Mouse (Mus musculus) kidney, postnatal 4 days (tissue): ENCODE measurements around the gene Rab36.
A peak's percentile ranks its signal among the peaks of the same experiment; 100 is the strongest.

Experiments used
- DNase-seq, 2 experiments: peaks; one replicate each; pipeline ENCODE4 v3.0.0; 2021; ENCODE audit warnings: mixed read lengths in 2 of 2

Gene Rab36

DNA sequence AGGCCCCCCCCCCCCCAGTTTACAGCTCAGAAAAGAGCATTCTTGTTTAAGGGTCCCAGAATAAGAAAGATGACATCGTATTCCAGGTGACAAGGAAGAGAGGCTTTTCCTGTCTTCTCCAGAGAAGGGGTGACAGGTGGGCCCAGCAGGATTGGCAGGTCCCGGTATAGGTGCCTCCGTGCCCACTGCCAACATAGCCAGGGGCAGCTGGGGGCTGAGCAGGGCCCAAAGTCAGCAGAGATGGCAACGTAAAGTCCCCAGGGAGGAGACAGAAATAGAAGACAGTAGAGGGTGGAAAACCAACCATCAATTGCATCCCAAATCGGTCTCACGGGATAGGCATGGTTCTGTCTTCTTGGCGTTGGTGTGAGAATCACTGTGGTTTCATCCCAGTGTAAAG lies 11.9 kb downstream of the Rab36 start:
- no peak for DNase-seq

DNA sequence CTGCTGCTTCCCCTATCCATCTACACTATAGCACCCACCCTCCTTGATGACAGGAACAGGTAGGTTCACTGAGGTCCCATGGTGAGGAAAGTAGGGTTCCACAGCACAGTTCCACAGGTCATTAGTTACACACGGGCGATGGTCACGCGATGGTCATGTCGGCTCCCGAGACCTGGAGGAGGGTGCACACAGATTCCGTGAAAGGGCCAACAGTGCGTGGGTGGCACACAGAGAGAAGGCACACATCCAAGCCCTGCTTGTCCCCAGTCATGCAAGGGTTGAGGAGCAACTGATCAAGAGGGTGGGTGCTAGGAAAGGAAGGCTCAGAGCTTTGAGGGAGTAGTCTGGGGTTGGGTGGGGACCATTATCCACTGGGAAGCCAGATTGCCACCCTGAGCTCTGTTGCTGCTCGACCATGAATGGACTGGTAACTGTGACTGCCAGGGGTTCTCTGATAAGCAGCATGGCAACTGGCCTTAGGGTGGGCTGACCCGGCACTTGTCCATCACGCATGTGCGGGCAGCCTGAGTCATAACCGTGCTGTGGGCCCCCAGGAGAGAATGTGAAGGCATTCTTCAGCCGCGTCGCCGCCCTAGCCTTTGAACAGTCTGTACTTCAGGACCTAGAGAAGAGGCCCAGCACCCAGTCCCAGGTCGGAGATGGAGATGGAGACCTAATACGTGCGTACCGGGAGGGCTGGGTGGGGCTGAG lies 14.7 kb downstream of the Rab36 start:
- no peak for DNase-seq

DNA sequence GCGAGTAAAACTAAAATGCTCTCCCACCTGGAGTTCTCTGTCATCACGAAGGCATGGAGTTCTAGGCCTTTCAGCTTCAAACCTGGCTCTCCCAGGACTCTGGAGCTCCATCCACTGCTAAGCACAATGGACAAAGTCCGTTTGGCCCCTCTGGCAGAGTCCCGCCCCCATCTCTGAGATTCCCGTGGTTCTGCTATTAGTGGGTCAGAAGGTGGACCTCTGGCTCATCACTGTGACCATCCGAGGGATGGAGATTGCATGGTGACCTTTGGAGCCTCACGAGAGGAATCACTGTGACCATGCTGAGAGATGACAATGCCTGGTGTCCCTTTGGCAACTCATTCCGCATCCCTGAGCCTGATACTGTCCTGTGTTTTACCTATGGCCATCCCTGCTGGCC lies 16.0 kb downstream of the Rab36 start:
- DNase-seq, result no peak

DNA sequence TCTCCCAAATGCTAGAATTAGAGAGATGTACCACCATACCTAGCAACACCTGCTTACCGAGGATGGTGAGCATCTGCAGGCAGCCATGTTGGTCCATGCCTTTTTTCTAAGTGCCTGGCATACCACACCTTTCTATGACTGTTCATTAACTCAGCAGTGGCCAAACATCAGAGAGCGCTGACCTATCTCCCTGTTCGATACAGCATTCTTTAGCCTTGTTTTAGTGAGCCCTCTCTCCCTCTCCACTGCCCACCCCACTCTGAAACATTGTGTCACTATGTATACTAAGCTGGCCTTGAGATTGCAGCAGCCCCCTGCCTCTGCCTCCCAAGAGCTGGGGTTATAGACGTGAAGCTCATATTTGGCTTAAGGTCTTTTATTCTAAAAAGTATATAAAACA lies 16.8 kb downstream of the Rab36 start:
- no peak for DNase-seq

DNA sequence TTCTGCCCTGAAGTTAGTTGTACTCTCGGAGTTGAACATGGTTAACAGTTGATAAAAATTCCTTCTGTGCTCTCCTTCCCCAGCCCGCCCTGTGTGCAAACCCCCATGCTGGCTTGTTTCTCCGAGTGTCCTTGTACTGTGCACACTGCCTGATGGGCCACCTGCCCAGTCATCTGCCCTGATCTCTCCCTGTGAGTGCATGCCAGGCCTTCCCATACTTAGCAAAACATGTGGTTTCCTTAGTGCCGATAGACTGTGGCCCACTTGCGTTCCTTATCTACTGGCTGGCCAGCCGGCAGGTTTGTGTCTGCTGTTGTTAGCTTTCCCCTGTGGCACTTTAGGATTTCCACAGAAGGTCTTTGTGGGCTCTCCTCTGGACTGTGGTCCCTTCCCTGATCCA lies 17.3 kb downstream of the Rab36 start:
- DNase-seq, result no peak

DNA sequence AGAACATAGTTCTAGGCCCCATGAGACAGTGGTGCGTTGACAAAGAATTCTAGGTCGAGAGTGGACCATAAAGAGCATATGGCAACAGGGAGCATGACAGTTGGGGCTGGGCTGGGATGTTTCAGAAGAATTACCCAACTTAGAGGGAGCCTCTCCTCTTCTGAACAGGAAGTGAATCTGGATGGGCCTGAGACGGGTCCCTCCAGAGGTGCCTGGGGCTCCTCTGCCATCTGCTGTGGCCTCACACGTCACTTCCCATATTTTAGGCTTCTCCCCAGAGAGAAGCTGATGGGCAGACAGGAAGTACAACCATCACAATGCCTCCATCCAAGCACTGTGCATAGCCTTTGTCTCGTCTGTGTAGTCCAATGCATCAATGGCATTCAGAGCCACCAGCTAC lies 18.8 kb downstream of the Rab36 start:
- no peak for DNase-seq

DNA sequence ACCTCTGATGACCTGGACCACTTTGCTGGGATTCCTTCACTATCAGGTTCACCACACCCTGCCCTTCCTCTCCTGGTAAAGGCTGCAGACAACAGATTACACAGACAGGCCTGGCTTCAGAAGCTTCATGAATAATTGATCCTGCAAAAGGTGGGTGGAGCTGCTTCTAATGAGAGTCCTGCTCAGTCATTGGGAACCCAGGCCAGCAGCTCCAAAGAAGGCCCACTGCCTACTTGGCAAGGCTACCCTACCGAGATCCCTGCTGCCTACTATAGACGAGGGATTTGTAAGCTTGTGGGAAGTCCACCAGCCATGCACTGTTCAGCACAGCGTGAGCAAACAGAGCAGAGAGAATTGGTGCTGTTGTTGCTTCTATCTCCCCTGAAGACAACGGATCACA lies 19.4 kb downstream of the Rab36 start:
- no peak for DNase-seq

DNA sequence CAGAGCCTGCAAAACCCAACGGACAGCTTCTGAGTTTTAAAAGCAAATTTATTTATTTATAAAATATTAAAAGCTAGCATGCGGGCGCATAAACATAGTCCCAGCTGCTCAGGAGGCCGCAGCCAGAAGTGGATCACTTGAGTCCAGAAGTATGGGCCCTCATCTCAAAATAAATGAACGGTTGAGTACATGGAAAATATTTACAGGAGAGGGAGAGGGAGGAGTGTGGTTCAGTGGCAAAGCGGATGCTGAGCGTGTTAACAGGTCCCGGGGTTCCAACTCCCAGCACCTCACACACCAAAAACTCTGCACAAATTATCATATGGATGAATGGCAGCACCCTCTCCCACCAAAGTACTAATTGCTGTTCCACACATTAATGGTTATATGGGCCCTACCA lies 21.5 kb downstream of the Rab36 start:
- no peak for DNase-seq

DNA sequence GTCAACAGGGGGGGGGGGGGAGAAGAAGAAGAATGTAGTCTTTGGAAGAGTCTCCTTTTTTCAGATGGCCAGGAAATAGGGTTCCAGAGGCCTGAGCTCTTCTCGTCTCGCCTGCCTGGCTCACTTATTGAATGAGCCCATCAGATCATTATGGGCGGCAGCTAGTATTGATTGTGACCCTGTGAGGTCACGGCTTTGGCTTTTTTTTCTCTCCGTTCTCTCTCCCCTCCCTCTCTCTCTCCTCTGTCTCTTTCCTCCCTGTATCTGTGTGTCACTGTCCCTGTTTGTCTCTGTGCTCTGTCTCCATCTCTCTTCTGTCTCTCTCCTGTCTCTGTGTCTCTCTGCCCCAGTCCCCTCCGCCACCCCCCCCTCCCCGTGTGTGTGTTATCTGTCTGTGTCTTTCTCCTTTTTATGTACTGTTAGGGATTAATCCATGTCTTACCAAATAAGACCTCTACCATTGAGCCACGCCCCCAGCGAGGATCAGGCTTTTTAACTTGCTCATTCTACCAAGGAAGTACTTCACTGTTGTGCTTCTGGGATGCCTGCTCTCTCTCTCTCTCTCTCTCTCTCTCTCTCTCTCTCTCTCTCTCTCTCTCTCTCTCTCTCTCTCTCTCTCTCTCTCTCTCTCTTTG lies 22.0 kb downstream of the Rab36 start:
- peak; percentile 58 to 69 for DNase-seq

DNA sequence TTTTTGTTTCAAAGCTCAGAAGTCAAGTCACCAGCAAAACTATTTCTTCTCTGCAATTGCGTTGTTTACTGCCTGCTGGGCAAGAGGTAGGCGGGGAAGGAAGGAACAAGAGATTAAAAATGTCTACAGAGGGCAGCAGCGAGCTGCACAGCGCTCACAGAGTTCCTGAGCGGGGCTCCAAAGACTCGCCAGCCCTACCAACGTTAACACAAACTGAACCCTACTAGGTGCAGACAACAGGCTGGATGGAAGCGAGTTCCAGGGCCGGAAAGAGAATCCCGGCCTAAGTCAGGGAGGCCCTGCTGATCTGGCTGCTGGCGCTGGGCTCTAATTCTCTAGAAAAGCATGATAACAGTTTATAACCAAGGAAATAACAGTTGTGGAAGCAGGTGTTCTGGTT lies 22.5 kb downstream of the Rab36 start:
- DNase-seq, result peak; percentile 76 to 82

DNA sequence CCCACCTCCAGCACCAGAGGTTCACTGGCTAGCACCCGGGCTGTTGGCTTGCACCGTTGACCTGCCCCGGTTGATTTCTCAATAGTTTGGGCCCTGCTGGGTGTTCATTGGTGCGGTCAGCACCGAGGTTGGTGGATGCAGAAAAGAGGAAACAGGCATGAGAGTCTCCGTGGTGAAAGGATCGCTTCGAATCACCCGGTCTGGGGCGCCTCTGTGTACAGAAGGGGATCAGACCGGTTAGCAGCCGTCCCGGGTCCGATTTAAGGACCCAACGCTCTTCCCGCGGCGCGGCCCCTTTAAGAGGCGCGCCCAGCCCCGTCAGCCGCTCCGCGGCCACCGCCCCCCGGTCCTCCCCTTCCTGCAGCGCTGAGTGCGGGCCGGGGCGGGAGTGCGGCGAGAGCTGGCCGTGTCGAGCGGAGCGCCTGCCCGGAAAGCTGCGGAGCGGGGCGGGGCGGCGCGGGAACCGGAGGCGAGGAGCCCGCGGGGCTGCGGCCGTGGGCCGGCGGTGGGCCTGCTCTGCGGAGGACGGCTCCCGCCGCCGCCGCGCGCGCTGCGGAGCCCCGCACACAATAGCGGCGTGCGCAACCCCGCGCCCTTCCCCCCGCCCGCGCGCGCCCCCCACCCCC lies 23.5 kb downstream of the Rab36 start, which contains the start of gene Bcr:
TSS of gene Bcr (plus strand) at position 376 of the 626 bp plus-strand sequence.
- peak; percentile 83 to 89 for DNase-seq

DNA sequence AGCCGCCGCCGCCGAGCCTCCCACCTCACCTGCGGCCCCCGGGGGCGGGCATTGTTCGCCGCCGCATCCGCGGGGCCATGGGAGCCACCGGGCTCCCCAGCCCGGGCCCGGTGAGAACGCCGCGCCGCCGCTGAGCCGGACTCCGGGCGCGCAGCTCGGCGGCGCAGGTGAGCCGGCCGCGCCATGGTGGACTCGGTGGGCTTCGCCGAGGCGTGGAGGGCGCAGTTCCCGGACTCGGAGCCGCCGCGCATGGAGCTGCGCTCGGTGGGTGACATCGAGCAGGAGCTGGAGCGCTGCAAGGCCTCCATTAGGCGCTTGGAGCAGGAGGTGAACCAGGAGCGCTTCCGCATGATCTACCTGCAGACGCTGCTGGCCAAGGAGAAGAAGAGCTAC lies 24.0 kb downstream of the Rab36 start:
- peak in 1 of 2 experiments; percentile 60 for DNase-seq

DNA sequence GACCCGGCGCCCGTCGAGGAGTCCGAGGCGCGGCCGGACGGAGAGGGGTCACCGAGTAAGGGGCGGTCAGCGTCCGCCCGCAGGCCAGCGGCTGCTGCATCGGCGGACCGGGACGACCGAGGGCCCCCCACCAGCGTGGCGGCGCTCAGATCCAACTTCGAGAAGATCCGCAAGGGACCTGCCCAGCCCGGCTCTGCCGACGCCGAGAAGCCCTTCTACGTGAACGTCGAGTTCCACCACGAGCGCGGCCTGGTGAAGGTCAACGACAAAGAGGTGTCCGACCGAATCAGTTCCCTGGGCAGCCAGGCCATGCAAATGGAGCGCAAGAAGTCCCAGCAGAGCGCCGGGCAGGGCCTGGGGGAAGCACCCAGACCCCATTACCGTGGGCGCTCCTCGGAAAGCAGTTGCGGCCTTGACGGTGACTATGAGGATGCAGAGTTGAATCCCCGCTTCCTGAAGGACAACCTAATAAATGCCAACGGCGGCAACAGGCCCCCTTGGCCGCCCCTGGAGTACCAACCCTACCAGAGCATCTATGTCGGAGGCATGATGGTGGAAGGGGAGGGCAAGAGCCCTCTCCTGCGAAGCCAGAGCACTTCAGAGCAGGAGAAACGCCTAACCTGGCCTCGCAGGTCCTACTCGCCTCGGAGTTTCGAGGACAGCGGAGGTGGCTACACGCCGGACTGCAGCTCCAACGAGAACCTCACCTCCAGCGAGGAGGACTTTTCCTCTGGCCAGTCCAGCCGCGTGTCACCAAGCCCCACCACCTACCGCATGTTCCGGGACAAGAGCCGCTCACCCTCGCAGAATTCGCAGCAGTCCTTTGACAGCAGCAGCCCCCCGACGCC lies 24.7 kb downstream of the Rab36 start:
- peak; percentile 44 to 61 for DNase-seq

DNA sequence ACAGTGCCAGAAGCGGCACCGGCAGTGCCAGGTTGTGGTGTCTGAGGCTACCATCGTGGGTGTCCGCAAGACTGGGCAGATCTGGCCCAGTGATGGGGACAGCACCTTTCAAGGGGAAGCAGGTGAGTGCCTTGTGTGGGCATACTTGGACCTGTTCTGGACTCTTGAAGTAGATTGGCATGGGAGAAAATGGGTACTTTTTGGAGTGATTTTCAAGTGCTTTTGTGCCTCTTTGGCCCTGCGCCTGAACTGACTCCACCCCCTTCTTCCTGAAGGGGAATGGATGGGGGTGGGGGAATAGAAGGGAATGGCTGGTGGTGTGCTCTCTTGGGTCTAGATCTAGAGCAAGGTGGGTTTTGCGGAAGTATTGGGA lies 25.3 kb downstream of the Rab36 start:
- peak; percentile 40 to 49 for DNase-seq

DNA sequence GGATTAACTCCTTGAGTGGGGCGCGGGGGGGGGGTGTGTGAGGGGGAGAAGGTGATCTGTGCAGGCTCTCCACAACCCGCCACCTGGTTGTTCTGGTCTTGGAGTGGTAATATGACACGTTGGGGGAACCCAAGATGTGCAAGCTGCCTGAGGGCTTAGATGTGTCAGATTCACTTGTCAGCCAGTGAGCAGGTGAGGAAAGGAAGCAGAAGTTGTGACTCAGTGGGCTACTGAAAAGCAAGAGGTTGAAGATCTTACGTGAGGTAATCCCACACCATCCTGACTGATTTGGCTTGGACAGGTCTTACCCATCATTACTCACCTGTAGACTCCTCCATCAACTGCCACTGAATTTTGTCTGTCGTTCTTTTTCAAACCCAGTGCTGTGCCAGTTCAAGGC lies 25.8 kb downstream of the Rab36 start:
- DNase-seq, result no peak

DNA sequence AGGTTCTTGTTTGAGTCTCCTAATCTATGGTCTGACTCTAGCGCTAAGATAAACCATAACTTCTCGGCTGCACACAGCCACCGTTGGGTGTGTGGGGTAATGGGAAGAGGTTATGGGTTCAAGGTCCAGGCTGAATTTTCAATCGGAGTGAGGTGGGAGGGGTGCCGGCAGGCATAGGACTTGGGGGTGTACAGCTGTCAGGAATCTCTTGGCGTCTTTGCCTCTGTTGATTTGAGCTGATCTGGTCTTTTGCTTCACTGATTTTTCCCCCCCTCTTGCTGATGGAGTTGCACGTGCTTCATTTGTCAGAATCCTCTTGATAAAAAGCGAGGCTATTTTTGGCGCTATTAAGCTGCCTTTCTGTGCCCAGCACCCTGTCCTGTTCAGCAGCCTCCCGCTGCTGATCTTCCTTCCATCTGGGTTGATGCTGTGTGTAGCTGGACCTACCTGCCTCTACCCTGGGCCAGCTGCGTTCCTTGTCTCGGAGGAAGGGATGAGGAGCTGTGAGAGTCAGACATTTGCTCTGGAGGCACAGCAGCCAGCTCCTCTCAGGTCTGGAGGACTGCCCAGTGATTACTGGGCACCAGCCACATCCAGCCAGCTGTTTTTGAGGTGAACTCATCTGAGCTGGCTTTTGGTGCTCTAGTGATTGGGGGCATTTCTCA lies 26.6 kb downstream of the Rab36 start:
- DNase-seq, result no peak

DNA sequence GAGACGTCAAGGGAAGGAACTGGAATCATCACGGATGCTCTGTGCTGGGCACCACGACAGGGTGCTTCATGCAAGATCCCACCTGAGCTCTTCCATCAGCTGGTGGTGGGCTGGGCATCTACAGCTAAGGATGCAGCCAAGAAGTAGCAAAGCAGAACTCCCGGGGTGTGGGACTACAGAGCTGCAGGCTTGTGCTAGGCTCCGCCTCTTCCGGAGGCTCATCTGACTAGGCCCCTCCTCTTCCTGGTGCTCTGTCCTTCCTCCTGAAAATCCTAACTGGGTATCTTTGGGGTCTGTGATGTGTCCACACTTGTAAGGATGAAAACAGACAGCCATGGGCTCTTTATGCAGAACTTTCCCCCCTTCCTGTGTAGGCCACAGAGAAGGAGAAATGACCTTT lies 28.8 kb downstream of the Rab36 start:
- DNase-seq, result no peak

DNA sequence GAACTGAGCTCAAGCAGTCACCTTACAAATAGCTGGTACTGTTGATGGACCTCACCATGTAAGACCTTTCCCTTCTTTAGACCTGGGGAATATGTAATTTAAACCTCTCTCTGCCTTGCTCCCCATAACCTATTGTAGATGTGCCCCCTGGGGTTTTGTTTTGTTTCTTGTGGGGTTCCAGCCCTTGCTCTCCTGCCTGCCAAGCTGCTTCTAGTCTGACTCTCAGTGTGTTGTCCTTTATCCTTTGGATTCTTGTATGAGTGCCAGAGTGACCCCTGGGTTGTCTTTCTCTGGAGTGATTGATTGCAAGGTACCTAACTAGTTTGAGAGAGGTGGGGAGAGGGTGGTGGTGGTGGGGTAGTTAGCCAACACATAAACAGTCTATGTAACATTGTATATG lies 30.6 kb downstream of the Rab36 start:
- DNase-seq, result no peak

DNA sequence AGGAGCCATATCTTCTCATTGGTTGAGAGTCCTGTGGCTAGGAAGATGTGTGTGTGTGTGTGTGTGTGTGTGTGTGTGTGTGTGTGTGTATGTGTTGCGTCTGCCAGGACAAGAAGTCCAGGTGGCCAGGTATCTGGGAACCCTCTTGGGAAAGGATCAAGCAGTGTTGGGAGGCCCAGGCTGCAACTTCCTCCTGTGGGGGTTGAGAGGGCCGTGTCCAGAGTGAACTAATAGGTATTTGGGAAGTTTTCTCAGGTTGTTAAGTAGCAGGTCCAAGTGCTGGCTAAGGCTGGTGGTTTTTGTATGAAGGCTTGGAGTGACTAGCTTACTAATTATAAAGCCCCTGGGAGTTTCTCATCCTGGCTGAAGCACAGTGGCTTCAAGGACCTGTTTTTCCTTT lies 31.2 kb downstream of the Rab36 start:
- no peak for DNase-seq

DNA sequence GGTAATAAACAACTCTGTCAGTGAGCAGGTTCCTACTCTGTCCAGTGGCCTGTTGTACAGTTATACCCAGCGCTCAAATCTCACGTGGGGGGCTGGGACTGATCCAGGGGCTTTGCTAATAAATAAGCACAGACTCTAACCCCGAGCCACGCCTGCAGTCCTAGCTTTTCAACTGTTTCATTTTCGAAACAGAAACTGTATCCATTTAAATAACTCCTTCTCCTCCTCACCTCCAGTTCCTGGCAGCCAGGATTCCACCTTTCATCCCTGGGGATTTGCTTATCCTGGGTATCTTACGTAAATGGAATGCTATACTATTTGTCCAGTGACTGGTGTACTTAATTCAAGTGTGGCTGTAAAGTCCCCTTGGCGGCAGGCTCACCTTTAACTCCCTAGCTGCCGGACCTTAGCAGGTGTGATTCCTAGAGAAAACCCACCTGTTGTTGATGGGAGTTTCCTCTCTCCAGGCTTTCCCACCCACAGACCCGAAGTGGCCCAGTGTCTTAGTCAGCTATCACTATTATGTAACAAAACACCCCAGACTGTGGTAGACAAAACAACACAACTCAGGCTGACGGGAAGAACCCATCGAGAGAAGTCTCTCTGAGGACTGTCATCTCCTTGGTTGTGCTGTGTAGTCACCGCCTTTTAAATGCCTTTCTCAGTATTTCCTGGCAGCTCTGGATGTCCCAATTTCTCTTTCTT lies 31.9 kb downstream of the Rab36 start:
- DNase-seq, result peak in 1 of 2 experiments; percentile 18

DNA sequence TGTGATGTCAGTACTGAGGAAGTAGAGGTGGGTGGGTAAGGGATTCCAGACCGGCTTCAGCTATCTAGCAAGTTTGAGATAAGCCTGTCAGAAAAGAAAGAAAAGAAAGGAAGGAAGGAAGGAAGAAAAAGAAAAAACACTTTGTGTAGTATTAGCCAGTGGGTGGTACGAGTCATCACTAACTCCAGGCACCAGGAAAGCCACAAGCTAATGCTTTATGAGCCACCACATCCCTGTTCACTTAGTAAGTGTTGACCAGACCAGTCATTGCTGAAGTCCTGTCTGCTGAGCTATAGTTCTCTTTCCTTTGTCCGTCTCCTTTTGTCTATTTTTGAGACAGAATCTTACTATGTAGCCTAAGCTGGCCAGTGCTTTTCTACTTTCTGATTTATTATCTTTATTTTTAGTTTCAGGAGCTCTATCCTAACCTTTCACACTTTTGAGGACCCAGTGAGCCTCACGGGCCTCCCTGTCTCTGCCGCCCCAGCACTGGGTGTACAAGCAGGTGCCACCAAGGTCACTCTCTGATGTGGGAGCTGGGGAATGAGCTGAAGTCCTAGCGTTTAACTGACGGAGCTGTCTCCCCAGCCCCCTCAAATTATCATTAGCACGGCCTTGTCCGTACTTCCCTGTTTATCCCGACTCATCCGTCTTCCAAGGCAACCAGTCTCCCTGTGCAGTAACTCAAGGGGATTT lies 33.6 kb downstream of the Rab36 start:
- no peak for DNase-seq

DNA sequence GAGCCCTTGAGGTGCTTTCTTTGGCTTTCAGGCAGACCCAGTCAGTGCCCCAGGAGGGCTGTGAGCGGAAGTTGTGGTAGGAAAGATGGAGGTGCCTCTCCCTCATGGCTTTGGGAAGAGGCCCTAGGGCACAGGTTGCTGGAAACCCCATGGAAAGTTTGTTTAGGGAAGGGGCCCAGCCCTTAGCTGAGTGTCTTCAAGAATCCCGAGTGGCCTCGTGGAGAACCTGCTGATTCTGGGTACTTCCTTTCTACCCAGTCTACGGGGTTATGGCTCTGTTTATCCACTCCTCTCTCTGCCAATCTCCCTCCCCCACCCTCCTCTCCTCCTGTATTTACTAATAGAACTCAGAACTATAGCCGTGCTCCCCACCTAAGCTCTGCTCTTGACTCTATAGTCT lies 38.8 kb downstream of the Rab36 start:
- DNase-seq, result no peak
